Mouse (Mus musculus) forebrain, embryonic 16.5 days (tissue): ENCODE measurements around the gene Vmn2r56. TPM values are rescaled to one million over a fixed set of nuclear protein-coding genes. Genes with fewer than 3 reads are reported as not detected.
"Not testable (repeated sequence)": the region's sequence is repeated elsewhere in the genome, so short reads cannot be mapped to it uniquely, and the experiment has no call there.

Source experiments
- ATAC-seq: fragments of 200-750 bp; cut with Nextera tagmentation; 2 replicates; pipeline ENCODE4 v1.8.0; 2017; ENCODE audit warnings: mild to moderate bottlenecking, moderate library complexity
- H3K27ac ChIP-seq: fragments of 300-500 bp; sonication (generic); 2 replicates; pipeline ENCODE4 v1.5.1; 2014; ENCODE audit warnings: low read length, control low read depth
- H3K27me3 ChIP-seq: fragments of 300-500 bp; sonication (generic); replicated peaks from 2 replicates; pipeline ENCODE4 v1.6.1; 2014; ENCODE audit warnings: low read length; ENCODE audit not compliant: control insufficient read depth, insufficient read depth
- H3K36me3 ChIP-seq: fragments of 300-500 bp; sonication (generic); 2 replicates; pipeline ENCODE4 v1.6.1; 2014; ENCODE audit not compliant: control insufficient read depth, insufficient read depth
- H3K4me1 ChIP-seq: fragments of 300-500 bp; sonication (generic); replicated peaks from 2 replicates; pipeline ENCODE4 v1.6.1; 2014; ENCODE audit warnings: low read length; ENCODE audit not compliant: control insufficient read depth, insufficient read depth
- H3K4me2 ChIP-seq: fragments of 300-500 bp; sonication (generic); 2 replicates; pipeline ENCODE4 v1.6.1; 2014; ENCODE audit warnings: mild to moderate bottlenecking, low read length, control low read depth
- H3K4me3 ChIP-seq: fragments of 300-500 bp; sonication (generic); replicated peaks from 2 replicates; pipeline ENCODE4 v1.5.1; 2014; ENCODE audit warnings: mild to moderate bottlenecking, low read length, control low read depth
- H3K9ac ChIP-seq: fragments of 300-500 bp; sonication (generic); replicated peaks from 2 replicates; pipeline ENCODE4 v1.6.1; 2014; ENCODE audit warnings: low read depth, low read length, control low read depth
- H3K9me3 ChIP-seq: fragments of 300-500 bp; sonication (generic); 2 replicates; pipeline ENCODE4 v1.6.1; 2016; ENCODE audit warnings: low read length; ENCODE audit not compliant: control insufficient read depth
- WGBS: fragments of 180-500 bp; shearing (Covaris S2); extraction: QIAGEN DNeasy Blood & Tissue Kit; methylation state at CpG from one replicate; pipeline ENCODE4 v1.1.7; 2014; 5-methylcytosine and 5-hydroxymethylcytosine counted together
- polyA plus RNA-seq: library from polyadenylated mRNA; unstranded; fragments of >200 nt; fragmentation: Nextera tagmentation; extraction: Ambion mirVana; gene quantifications from 2 replicates; pipeline ENCODE4 v1.2.1, GENCODE M21; 2015

The Vmn2r56 gene
- polyA plus RNA-seq, result not detected in 2 replicates

DNA sequence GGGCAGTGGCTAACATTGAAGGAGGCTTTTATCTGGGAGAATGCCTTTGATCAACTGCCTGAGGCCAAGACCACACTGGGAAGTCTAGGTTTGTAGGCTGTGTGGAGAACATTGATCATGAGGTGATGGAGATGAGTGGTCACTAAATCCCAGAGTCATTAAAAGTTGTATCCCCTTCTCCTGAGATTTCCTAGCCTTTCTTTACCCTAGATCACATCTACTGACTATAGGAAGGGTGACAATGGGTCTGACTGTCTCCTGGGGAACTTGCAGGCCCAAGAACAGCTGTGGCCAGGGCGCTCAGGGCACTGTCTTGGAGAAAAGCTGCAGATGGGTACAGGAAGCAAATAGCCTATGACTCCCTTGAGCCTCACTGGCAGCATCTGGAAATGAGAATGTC is at the start of gene Vmn2r56:
Gene Vmn2r56 (minus strand): TSS at position 101 of the 400 bp plus-strand sequence.
- no peak within 1 kb of the TSS for H3K4me2 ChIP-seq

DNA sequence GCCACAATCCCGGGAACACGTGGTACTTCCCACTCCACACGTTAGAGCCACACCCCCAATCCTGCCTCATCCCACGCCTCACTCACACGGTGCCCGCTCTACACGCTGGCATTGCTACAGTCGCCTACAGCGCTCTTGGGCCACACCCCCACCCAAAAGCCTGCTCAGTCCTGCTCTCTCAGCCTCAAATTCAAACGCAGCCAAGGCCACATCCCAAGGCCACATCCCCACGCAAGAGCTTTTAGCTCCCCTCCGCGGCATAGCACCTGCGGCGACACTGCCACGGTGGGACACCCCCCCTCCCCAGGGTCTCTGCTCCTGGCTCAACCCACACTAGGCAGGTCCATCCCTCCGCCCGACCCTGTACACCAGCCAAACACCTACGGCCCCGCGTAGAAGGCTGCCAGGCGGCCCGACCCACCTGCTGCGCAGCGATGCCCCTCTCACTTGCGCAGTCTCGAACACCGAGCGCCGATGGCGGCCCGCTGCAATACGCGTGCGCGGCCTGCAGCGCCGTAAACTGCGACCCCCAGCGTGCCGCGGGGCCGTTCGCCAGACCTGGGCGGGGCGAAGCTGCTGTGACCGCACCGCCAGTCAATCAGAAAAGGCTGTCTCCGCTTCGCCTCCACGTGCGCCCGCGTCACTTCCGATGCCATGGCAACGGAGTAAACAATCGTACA is 45.5 kb upstream of the Vmn2r56 start:
- H3K27ac ChIP-seq, result peak overlapping the region; percentile 67

More for the DNA sequence above, at the start of gene Vmn2r56:
- Histone ChIP-seq H3K9ac (no peak within 1 kb of the TSS), H3K9me3 (no peaks in the 10 kb centered on the region), H3K36me3 (no peaks in the 10 kb centered on the region), H3K27me3 (no peaks in the 10 kb centered on the region), H3K4me3 (no peak within 1 kb of the TSS), H3K4me1 (no peaks in the 10 kb centered on the region), H3K27ac (no peak within 1 kb of the TSS)
- whole genome bisulfite sequencing, result 26% methylated on average over 1 of the region's 1 CpGs
- ATAC-seq, result no peak

DNA sequence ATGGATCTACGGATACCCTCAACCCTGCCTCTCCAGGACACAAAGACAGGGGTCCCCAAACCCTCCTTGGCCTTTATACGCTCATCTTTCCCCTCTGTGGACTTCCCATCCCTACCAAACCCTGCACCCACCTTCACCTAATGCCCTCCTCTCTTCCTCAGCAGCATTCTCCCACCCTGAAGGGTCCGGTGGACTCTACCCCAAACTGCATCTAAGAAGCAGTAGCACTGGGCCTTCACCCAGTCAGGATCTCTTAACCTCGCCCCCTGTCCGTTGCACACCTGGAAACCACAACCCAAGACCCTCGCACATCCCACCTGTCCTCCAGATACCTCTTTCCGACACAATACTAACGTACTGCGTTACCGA is 45.0 kb upstream of the Vmn2r56 start:
- 15% methylated on average over 10 of the region's 10 CpGs for WGBS
- H3K27me3 ChIP-seq, result no peaks in the 10 kb centered on the region
- H3K9ac ChIP-seq, result peak overlapping the region; percentile 81
- no peak overlapping the region; the same call in 1 of the 2 replicates for H3K27ac ChIP-seq
- H3K4me3 ChIP-seq, result peak overlapping the region; percentile 77
- H3K36me3 ChIP-seq, result peaks cover 7% of the 10 kb centered on the region
- H3K9me3 ChIP-seq, result no peaks in the 10 kb centered on the region; the same call in 1 of the 2 replicates
- peaks cover 16% of the 10 kb centered on the region for H3K4me1 ChIP-seq
- peak overlapping the region; percentile 95 for H3K4me2 ChIP-seq
- ATAC-seq, result no peak

More for the DNA sequence above, 45.5 kb upstream of the Vmn2r56 start:
- peak overlapping the region; percentile 95 for H3K4me2 ChIP-seq
- ATAC-seq, result peak; percentile 94
- under 1% methylated on average over 57 of the region's 57 CpGs for WGBS
- H3K4me3 ChIP-seq, result peak overlapping the region; percentile 77
- peaks cover 2% of the 10 kb centered on the region for H3K36me3 ChIP-seq
- H3K9me3 ChIP-seq, result no peaks in the 10 kb centered on the region; the same call in 1 of the 2 replicates
- no peaks in the 10 kb centered on the region for H3K27me3 ChIP-seq
- peak overlapping the region; percentile 81 for H3K9ac ChIP-seq
- peaks cover 16% of the 10 kb centered on the region for H3K4me1 ChIP-seq

DNA sequence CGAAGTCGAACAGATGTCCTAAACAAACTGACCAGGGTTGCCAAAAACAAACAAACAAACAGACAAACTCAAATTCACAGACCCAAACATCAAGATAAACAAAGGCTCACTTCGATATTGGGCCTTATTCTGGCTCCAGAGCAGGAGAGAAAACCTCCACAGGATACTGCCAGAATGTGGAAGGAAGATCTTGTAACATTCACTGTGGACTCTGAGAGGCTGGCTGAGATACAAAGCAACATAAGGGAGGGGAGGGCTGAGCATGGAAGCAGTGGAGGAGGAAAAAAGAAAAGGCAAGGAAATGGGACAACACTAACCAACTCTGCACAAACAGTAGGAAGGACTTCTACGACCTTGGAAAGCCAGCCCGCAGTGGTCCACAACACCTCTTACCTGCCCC is 44.3 kb upstream of the Vmn2r56 start:
- Histone ChIP-seq H3K27ac (no peak overlapping the region), H3K9ac (no peak overlapping the region), H3K4me2 (peak overlapping the region; percentile 95), H3K36me3 (peaks cover 13% of the 10 kb centered on the region), H3K9me3 (no peaks in the 10 kb centered on the region; the same call in 1 of the 2 replicates), H3K4me1 (peaks cover 16% of the 10 kb centered on the region), H3K27me3 (no peaks in the 10 kb centered on the region), H3K4me3 (peak overlapping the region; percentile 77)
- ATAC-seq, result no peak
- WGBS, result 81% methylated on average over 5 of the region's 5 CpGs

DNA sequence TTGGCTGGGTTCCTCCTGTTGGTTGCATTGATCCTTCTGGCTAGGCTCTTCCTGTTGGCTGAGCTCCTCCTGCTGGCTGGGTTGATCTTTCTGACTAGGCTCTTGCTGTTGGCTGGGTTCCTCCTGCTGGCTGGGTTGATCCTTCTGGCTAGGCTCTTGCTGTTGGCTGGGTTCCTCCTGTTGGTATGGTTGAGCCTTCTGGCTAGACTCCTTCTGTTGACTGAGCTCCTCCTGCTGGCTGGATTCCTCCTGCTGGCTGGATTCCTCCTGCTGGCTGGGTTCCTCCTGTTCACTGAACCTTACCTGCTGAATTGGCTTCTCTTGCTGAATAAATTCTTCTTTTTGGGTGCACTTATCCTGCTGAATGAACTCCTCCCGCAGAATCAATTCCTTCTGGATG is 39.8 kb upstream of the Vmn2r56 start:
- ATAC-seq, result peak; percentile 78
- Histone ChIP-seq H3K36me3 (peaks cover 20% of the 10 kb centered on the region), H3K9ac (no peak overlapping the region), H3K9me3 (no peaks in the 10 kb centered on the region; the same call in 1 of the 2 replicates), H3K27me3 (no peaks in the 10 kb centered on the region), H3K4me3 (no peak overlapping the region), H3K4me1 (peaks cover 8% of the 10 kb centered on the region), H3K27ac (no peak overlapping the region), H3K4me2 (no peak overlapping the region)
- WGBS, result 72% methylated on average over 1 of the region's 1 CpGs

DNA sequence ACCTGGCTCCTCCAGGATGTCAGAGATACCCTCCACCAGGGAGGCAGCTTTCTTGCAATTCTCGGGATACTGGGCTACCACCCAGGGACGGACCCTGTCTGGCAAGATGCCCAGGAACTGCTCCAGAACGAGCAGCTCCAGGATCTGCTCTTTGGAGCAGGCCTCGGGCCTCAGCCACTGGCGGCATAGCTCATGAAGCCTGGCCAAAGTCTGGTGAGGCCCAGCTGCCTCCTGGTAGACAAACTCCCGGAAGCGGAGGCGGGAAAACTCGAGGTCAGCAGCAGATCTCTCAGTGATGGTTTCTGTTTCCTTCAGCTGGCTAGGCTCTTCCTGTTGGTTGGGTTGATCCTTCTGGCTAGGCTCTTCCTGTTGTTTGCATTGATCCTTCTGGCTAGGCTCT is 39.3 kb upstream of the Vmn2r56 start:
- peak; percentile 38 for ATAC-seq
- no peak overlapping the region for H3K27ac ChIP-seq
- no peak overlapping the region for H3K4me3 ChIP-seq
- H3K4me2 ChIP-seq, result no peak overlapping the region
- H3K4me1 ChIP-seq, result peaks cover 3% of the 10 kb centered on the region
- WGBS, result 80% methylated on average over 9 of the region's 9 CpGs
- no peak overlapping the region for H3K9ac ChIP-seq
- H3K27me3 ChIP-seq, result no peaks in the 10 kb centered on the region
- H3K36me3 ChIP-seq, result peaks cover 21% of the 10 kb centered on the region
- H3K9me3 ChIP-seq, result no peaks in the 10 kb centered on the region; the same call in 1 of the 2 replicates

DNA sequence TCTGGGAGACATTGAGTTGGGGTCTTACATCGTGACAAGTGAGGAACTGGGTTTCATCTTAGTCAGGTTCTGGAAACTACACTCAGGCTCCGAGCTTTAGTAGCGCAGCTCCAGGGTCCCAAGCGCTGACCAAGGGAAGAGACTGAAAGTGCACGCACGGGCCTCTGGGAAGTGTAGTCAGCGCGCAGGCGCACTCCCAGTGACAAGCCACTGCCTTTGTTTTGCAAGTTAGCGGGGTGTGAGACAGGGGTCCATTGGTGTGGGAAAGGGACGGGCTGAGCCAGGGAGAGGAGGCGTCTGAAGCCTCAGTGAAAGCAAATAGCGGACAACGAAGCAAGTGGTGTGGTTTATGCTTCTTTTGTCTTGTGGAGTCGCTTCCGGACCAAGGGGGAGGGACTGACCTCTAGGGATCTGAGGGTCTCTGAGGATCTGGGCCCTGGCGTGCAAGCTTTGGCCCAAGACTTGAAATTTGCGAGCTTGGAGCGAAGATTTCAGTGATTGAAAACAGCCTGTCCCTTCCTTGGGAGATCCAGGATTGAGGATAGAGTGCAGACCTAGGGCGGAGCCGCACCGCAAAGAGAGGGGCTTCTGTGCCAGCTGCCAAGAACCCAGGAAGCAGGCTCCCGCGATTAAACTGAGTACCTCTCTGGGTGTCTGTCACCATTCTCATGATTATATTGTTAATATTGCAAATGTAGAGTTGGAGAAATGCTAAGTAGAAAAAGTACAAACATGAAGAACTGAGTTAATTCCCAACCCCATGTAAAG is 14.8 kb upstream of the Vmn2r56 start:
- Histone ChIP-seq H3K4me3 (peak overlapping the region; percentile 19; the same call in 1 of the 2 replicates), H3K36me3 (no peaks in the 10 kb centered on the region)
- WGBS, result 76% methylated on average over 24 of the region's 24 CpGs

DNA sequence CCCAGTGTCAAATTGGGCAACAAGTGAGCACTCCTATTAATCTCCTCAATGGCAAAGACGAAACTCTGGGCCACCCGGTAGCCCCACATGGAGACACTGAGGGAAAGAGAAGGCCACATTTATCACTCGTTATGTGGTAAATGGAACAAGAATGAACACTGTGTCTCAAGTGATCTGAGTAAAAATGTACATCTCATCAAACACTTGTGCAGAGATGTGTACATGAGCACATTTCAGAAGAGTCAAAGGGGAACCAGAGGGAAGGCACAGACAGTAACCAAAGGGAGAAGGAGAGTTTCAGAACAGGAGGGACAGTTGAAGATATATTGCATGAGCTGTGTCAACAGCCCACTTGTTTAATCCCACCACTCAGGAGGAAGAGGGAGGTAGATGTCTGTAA is 49.9 kb downstream of the Vmn2r56 start, which contains the start of gene Vmn2r55:
Gene Vmn2r55 (minus strand): TSS at position 101 of the 400 bp plus-strand sequence.
- ATAC-seq, H3K9me3 ChIP-seq, H3K9ac ChIP-seq, H3K36me3 ChIP-seq, H3K27me3 ChIP-seq, H3K4me2 ChIP-seq, H3K4me3 ChIP-seq, H3K27ac ChIP-seq, H3K4me1 ChIP-seq: not testable (repeated sequence)
- 88% methylated on average over 3 of the region's 3 CpGs for WGBS

More for the DNA sequence above, 14.8 kb upstream of the Vmn2r56 start:
- H3K27me3 ChIP-seq, result no peaks in the 10 kb centered on the region
- H3K4me2 ChIP-seq, result peak overlapping the region; percentile 23
- no peak overlapping the region for H3K27ac ChIP-seq
- H3K9ac ChIP-seq, result 0 out of 2 replicates have a peak overlapping the region, but pooled peaks have one; percentile 6
- 0 out of 2 replicates have a peak, but pooled peaks cover 2% of the 10 kb centered on the region for H3K9me3 ChIP-seq
- peak; percentile 59; the same call in 1 of the 2 replicates for ATAC-seq
- H3K4me1 ChIP-seq, result no peaks in the 10 kb centered on the region

DNA sequence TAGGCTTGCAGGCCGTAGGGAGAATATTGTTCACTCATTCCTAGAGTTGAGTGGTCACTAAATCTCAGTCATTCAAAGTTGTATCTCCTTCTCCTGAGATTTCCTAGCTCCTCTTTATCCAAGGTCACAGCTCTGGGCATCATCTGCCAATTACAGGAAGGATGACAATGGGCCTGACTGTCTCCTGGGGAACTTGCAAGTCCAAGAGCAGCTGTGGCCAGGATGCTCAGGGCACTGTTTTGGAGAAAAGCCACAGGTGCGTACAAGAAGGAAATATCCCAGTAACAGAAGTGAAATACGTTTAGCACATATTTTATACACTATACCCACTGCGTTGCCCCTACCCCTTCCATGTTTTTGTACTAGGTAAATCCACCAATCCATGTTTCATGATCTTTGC is 94.6 kb downstream of the Vmn2r56 start, which contains the start of gene Vmn2r54:
Gene Vmn2r54 (minus strand): TSS at position 101 of the 400 bp plus-strand sequence.
- not testable (repeated sequence) for H3K4me3 ChIP-seq, H3K27ac ChIP-seq, H3K4me2 ChIP-seq, H3K9me3 ChIP-seq, H3K4me1 ChIP-seq, ATAC-seq, H3K27me3 ChIP-seq, H3K9ac ChIP-seq, H3K36me3 ChIP-seq
- 82% methylated on average over 3 of the region's 4 CpGs for WGBS
